Mouse (Mus musculus): ENCODE results near the gene Lbr.

GRCm38 (mm10) chr1:181800667-181801066 lies 42.2 kb downstream of the Lbr start:
- TF ChIP-seq CTCF (IDR thresholded peaks at IDR 0.05; ENCODE audit: low read depth, low read length), result no peak
- no peak for TF ChIP-seq POLR2A (IDR thresholded peaks at IDR 0.05; ENCODE audit: insufficient read depth, low read length)
- no peak for TF ChIP-seq EP300 (IDR thresholded peaks at IDR 0.05; ENCODE audit: insufficient read depth, low read depth, low read length)

Data from ES-Bruce4 (cell line).